Comparison of ENCODE assay signal across 11 mouse cellular contexts in genomic region chr6:117609476-117610404, GRCm38 (mm10).
DNase-seq lines count a peak whose midpoint lies in the region; ATAC-seq lines count a peak whose summit lies in the region.
"Had no signal": no experiment of that assay in that cellular context is flagged by ENCODE, and none has a peak within 500 bp of the region (broad histone marks: within the 10 kb centered on the region; RNA-seq: fewer than 3 reads in every experiment).

No protein-coding gene starts in this region.

- H3K27ac ChIP-seq in hindbrain, embryonic 14.5 days, result no peak overlapping the region
- H3K27ac ChIP-seq in hindbrain, embryonic 13.5 days, result no peak overlapping the region
- H3K27ac ChIP-seq in limb, embryonic 15.5 days, result peak overlapping the region; percentile 29; the same call in 1 of the 2 replicates
- H3K27ac ChIP-seq: layer of hippocampus, adult 2 months had no signal

- DNase-seq in hindbrain, embryonic 14.5 days (ENCODE audit: low spot score), result peak; percentile 37
- DNase-seq in adipocyte (ENCODE audit: low spot score), result peak; percentile 60
- peak; percentile 32 for DNase-seq in gastrocnemius, postnatal 14 days
- no peak for DNase-seq in layer of hippocampus, postnatal 25 days (ENCODE audit: extremely low spot score in 1 of 2, low spot score in 1 of 2)
- DNase-seq: cerebellum, adult 8-10 months had no signal

- H3K27me3 ChIP-seq in hindbrain, embryonic 14.5 days (ENCODE audit: control insufficient read depth, insufficient read depth, low read length), result no peaks in the 10 kb centered on the region
- H3K27me3 ChIP-seq in hindbrain, embryonic 13.5 days, result no peaks in the 10 kb centered on the region
- H3K27me3 ChIP-seq in limb, embryonic 15.5 days, result peaks cover 4% of the 10 kb centered on the region; the same call in 1 of the 2 replicates

- no peaks in the 10 kb centered on the region for H3K9me3 ChIP-seq in hindbrain, embryonic 14.5 days (ENCODE audit: control insufficient read depth, low read length)
- no peaks in the 10 kb centered on the region for H3K9me3 ChIP-seq in hindbrain, embryonic 13.5 days
- H3K9me3 ChIP-seq in limb, embryonic 15.5 days, result no peaks in the 10 kb centered on the region

- no peak overlapping the region for H3K4me2 ChIP-seq in hindbrain, embryonic 14.5 days (replicated peaks)
- H3K4me2 ChIP-seq in hindbrain, embryonic 13.5 days, result no peak overlapping the region
- H3K4me2 ChIP-seq in limb, embryonic 15.5 days, result no peak overlapping the region
- H3K4me2 ChIP-seq: midbrain, embryonic 11.5 days had no signal

- no peak overlapping the region for H3K4me3 ChIP-seq in hindbrain, embryonic 14.5 days (replicated peaks; ENCODE audit: low read length)
- H3K4me3 ChIP-seq in hindbrain, embryonic 13.5 days, result no peak overlapping the region
- H3K4me3 ChIP-seq in limb, embryonic 15.5 days, result no peak overlapping the region
- H3K4me3 ChIP-seq: layer of hippocampus, adult 2 months had no signal

- H3K9ac ChIP-seq in hindbrain, embryonic 14.5 days, result no peak overlapping the region
- H3K9ac ChIP-seq in hindbrain, embryonic 13.5 days, result no peak overlapping the region
- H3K9ac ChIP-seq in limb, embryonic 15.5 days, result no peak overlapping the region

- no peaks in the 10 kb centered on the region for H3K36me3 ChIP-seq in hindbrain, embryonic 14.5 days (replicated peaks; ENCODE audit: control insufficient read depth, insufficient read depth)
- H3K36me3 ChIP-seq in hindbrain, embryonic 13.5 days, result no peaks in the 10 kb centered on the region
- no peaks in the 10 kb centered on the region for H3K36me3 ChIP-seq in limb, embryonic 15.5 days

- no peak for ATAC-seq in hindbrain, embryonic 14.5 days (ENCODE audit: low FRiP score)
- no peak for ATAC-seq in hindbrain, embryonic 13.5 days (ENCODE audit: low FRiP score)
- ATAC-seq in limb, embryonic 15.5 days (ENCODE audit: insufficient number of reproducible peaks, low FRiP score, low TSS enrichment, low read depth), result peak; percentile 77
- ATAC-seq in megakaryocyte-erythroid progenitor cell, adult 5-6 weeks (replicated peaks; ENCODE audit: low FRiP score, low TSS enrichment, poor library complexity, severe bottlenecking), result no peak
- no peak for ATAC-seq in cerebellum, adult (ENCODE audit: insufficient number of reproducible peaks, low FRiP score, low TSS enrichment)

- intact Hi-C loops in gastrocnemius, postnatal 14 days (cut with DNase I; ENCODE audit: low total_unique reads), result no loop called here

- no peaks in the 10 kb centered on the region for H3K4me1 ChIP-seq in hindbrain, embryonic 14.5 days (replicated peaks; ENCODE audit: control insufficient read depth, insufficient read depth, low read length)
- no peaks in the 10 kb centered on the region for H3K4me1 ChIP-seq in hindbrain, embryonic 13.5 days (replicated peaks)
- peaks cover 20% of the 10 kb centered on the region; the same call in 1 of the 2 replicates for H3K4me1 ChIP-seq in limb, embryonic 15.5 days

- WGBS in hindbrain, embryonic 14.5 days, result 73% methylated on average over 11 of the region's 11 CpGs
- 72% methylated on average over 11 of the region's 11 CpGs for WGBS in hindbrain, embryonic 13.5 days
- WGBS in limb, embryonic 15.5 days, result 36% methylated on average over 11 of the region's 11 CpGs

Comparison
In these comparisons a context has a peak if more than half of its experiments do, and no peak if none do; other contexts are left out.
1. DNase-seq: peak in hindbrain, embryonic 14.5 days (single experiment), adipocyte (single experiment) and gastrocnemius, postnatal 14 days (single experiment); none in layer of hippocampus, postnatal 25 days (0 of 2).